Mouse (Mus musculus): ENCODE measurements around the gene Aldh9a1.

Aldh9a1 gene

DNA sequence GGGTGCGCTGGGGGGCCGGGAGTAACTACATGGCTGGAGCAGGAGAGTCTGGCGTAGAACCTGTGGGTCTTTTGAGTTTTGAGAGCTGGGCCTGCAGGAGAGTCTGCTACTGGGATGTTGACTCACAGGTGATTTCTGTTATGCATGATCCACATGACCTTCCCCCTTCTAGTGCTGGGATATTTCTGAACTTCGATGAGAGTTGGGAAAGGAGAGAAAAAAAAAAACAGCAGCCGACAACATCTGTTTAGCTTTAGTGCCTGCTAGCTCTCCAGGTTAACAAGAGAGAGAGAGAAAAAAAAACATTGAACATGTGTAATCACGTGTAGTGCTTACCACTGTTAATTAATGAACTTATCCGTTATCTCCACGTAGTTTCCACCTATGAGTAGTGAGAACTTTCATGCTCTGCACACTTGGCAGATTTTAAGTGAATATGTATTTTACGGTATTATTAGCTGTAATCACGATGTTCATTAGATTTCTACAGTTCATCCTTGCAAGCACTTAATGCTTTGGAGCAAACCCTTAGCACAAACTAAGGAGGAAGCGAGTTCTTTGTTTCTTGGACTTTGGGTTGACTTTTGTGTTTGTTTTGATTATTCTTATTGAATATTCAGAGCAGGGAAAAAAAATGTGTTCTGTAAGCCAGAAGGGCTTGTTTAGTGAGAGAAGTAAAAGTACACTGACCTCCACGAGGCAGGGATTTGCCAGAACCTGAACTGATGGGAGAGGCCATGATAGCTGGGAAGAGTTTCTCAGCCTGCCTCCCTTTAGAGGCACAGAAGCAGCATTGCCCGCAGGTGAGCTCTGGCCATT lies 1.0 kb downstream of the Aldh9a1 start:
- DNase-seq (ENCODE audit: inconsistent ontology term) = no peak

DNA sequence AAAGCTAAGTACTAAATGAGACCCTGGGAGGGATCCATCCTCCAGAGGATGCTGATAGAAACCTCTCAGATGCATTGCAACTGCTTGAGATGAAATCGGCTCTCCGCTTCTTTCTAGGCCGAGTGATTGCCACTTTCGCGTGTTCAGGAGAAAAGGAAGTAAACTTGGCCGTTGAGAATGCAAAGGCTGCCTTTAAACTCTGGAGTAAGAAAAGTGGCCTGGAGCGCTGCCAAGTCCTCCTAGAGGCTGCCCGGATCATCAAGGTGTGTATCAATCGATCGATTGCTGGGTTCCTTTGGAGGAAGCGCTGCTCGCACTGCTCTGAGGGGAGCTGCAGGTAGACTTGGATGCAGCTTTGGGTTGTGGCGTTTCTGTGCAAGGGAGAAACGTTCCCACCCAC lies 2.6 kb downstream of the Aldh9a1 start:
- no peak for DNase-seq (ENCODE audit: inconsistent ontology term)

DNA sequence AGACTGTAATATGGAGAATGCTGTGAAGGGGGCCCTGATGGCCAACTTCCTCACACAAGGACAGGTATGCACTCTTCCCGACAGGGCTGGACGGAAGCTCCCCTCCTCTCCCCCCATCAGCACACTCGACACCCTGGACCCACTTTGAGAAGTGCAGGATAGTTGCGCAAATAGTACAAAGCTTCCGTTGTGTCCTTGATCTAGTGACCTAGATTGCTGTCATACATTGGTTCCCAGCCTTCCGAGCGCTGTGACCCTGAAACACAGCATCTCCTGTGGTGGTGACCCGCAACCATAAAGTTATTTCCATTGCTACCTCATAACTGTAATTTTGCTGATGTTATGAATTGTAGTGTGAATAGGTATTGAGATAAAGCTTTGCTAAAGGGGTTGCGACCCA lies 7.6 kb downstream of the Aldh9a1 start:
- no peak for DNase-seq (ENCODE audit: inconsistent ontology term)

DNA sequence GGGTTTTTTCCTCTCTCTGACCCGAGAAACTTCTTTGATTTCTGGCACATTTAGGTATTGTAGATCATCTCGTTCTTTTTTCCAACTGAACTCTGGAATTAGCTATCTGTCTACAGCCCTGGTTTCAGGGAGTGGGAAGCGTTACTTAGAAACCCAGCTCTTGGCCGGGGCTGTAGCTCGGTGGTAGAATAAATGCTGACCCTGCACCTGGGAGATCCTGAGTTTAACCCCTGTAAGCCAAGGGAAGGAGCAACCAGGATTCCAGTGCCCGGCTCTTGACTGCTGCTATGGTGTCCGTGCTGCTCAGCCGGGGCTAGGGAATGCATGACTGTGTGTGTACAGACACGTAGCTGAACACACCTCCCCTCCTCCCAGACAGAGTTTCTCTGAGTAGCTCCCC lies 8.9 kb downstream of the Aldh9a1 start:
- DNase-seq (ENCODE audit: inconsistent ontology term) = no peak

DNA sequence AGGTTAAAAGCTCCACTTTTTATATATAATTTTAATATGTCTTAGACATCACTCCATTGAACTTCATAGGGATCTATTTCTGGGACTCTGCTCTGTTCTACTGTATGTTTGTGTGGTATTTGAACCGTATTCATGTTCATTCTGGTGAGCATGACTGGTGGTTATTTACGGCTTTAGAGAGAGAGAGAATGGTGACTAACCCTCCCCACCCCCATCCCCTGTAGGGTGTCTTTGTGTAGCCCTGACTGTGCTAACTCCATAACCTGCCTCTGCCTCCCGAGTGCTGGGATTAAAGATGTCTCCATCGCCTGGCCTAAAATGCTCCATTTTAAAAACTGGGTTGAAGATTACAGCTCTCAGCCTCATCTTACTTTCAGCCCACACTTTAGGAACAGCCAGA lies 10.5 kb downstream of the Aldh9a1 start:
- DNase-seq (ENCODE audit: inconsistent ontology term) = no peak

DNA sequence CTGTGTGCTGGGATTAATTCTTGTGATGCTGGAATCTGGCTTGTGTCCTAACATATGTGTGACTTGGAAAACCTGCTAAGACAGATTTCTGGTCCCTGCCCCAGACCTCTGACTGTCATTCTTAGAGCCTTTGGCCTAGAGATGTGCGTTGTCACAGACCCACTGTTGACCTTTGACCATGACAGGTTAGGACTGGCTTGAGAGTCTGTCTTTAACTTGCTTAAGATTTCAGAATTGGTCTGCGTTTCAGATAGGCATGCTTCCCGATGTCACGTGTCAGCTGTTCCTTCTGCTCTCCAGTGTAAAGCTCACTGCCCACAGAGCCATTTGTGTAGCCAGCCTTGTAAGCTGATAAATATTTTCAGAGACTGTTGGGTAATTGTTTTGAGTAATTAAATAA lies 13.0 kb downstream of the Aldh9a1 start:
- DNase-seq (ENCODE audit: inconsistent ontology term) = no peak

DNA sequence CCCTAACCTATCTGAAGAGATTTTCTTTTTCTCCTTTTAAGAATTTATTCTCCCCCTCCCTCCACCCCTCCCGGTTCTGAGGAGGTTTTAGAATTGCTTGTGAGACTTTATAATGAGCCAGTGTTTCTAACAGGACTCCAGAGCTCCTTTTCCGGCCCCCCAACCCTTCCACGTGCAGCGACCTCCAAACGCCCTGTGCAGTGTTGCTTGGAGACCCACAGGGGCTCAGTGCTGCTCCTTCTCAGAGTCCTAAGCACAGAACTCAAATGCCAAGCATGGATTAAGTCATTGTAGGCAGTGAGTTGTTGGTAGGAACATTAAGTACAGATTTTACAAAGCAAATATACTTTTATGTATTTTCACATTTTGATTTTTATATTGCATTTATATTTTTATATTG lies 13.5 kb downstream of the Aldh9a1 start:
- DNase-seq (ENCODE audit: inconsistent ontology term) = no peak

DNA sequence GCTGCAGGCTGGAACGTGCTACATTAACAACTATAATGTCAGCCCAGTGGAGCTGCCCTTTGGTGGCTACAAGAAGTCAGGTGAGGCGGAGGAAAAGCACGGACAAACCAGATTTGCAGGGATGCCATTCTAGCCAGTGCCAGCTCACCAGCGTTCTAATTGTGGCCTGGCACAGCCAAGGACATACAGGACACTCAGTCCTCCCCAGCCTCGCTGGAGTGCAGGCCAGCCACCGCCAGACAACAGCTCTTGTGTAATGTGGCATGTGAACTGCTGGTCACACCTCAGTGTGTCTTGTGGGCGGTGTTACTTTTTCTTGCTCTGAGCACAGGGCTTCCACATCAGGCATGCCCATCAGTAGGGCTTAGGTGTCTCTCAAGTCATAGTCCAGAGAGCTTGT lies 16.0 kb downstream of the Aldh9a1 start:
- DNase-seq (ENCODE audit: inconsistent ontology term) = no peak

DNA sequence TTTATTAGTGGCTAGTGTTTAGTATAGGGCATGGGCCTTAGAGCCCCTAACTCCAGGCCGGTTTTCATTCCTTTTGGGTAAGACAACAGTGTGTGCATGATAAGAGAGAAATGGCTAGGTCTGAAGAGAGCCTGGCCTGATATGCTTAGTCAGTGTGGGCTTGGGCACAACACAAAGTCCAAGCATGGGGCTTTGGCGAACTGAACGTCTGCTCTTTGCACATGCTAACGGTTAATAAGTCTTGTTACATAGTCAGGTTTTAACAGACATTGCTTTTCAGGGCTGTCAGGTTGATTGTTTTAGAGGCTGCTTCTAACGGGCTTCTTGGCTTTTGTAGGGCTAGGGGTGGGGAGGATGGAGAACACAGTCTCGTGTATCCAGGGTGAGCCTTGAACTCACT lies 16.8 kb downstream of the Aldh9a1 start:
- no peak for DNase-seq (ENCODE audit: inconsistent ontology term)

DNA sequence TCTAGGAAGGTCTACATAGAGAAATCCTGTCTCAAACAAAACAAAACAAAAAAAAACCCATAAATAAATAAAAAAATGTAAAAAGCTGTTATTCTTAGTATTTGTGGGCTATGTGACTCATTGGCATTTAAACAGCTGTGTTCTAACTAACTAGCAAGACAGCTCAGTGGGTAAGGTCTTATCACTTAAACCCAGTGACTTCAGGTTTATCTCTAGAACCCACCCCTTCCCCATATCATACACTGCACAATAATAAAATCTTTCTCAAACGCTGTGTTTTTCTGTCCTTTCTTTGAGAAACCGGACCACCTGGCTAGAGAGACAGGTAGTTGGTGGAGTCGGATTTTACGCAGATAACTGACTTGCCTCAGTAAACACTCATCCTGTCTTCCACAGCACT lies 18.2 kb downstream of the Aldh9a1 start:
- DNase-seq (ENCODE audit: inconsistent ontology term) = no peak

DNA sequence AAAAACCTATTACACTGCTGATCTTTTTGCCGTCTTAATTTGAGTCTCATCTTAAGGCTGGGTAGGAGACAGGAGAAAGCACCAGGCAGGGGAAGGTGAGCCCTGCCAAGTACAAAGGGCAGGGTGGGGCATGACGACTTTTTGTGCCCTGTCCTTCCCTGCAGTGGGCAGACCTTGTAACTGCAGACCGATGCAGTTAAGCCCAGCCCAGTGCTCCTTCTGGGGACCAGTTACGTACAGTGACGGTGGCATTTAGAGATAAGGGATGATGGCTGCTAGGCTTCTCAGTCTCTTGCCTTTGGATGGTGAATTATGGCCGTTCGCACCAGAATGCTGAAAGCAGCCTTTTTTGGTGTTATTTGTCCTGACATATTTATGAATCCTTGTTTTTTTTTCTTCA lies 18.7 kb downstream of the Aldh9a1 start:
- no peak for DNase-seq (ENCODE audit: inconsistent ontology term)

DNA sequence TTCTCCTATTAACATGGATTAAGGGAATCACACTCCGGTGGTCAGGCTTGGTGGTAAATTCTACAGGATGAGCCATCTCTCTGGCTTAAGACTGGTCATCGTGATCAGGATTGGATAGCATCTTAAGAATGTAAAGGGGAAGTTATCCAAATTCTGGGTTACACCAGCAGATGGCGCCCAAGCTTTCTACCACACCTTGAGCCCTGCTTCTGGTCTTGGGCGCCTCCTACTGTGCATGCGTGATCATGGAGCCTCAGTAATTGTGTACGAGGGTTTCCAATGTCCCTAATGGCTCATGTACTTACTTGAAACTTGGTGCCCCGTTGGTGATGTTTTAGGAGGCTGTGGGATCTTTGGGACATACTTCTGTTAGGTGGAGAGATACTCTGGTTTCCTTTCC lies 20.1 kb downstream of the Aldh9a1 start:
- DNase-seq (ENCODE audit: inconsistent ontology term) = peak; percentile 69

DNA sequence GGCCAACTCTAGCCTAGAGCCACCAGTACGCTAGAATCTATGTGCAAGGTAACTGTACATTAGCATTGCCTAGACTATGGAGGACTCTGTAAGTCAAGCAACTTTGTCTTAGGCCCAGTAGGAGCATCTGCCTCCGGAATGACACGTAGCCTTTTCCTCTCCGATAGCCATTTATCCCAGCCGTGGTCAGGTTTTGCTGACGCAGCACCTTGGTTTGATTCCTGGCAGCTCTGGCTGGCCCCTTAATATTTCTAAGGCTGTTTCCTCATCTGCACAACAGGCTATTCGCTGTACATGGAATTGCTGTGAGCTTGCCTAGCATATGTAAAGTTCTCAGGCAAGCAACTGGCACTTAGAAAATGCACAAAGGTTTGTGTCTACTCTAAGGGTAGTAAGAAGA lies 22.9 kb downstream of the Aldh9a1 start:
- no peak for DNase-seq (ENCODE audit: inconsistent ontology term)

DNA sequence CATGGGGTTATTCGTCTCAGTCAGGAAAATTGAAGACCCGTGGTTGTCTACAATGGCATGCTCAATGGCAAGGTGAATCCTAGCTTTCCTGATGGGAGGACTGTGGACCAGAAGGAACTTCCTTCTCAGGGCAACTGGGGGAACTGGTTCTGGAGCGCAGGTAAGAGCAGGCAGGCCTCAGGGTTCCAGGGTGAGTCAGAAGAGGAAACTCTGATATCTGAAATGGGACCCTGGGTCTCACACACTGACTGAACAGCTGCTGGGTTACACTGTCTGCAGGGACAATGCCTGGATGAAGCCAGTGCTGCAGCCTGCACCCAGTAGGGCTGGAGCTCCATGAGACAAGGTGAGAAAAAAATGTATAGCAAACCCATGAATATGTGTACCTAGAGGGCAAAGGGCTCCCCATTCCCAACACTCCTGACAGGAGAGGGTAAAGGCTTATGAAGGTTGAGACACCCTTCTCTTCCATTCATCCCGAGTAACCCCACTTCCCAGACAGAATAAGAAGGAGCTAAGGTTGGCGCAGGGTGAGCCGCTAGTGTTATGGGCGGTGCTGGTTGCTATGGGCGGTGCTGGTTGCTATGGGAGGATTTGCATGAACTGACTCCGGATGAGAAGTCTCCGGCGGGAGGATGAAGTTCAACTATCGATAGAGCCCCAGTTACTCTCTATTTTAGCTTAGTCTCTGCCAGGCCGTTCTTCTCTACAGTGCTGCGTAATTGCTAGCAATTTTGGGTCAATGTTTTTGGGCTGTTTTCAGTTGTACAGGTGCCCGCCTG lies 24.4 kb downstream of the Aldh9a1 start:
- DNase-seq (ENCODE audit: inconsistent ontology term) = no peak

DNA sequence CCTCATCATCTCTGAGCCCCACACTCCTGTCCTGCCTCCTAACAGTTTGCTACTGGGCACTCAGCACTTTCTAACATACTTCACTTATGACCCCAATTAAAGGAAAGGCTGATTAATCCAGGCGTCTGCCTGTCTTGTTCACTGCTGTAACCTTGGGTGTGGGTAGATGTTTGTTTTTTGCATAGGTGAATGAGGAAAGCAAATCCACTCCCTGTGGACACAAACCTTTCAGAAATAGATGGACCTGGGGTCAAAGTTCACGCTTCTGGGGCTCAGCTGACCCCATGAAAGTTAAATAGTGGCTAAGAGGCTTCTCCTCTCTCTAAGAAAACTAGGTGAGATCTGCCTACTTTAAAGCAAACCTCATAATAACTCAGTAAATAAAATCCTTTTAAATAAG lies 25.2 kb downstream of the Aldh9a1 start:
- no peak for DNase-seq (ENCODE audit: inconsistent ontology term)

DNA sequence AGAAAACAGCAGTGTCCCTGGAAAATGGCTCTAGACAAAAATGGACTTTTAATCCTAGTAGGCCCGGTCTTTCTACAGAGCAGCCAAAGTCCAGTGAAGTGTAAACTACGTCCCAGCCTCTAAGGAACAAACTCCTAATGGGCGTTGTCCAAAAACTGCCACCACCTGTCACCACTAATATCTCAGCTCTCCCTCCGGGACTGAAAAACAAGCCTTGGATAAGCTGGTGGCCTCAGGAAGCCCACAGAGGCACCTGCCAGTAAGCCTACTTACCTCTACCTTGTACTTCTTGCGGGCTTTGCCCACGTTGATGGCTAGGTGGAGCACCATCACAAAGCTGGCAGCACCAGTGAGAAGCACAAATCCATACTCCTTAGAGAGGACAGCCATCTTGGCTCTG lies 28.2 kb downstream of the Aldh9a1 start:
- no peak for DNase-seq (ENCODE audit: inconsistent ontology term)

DNA sequence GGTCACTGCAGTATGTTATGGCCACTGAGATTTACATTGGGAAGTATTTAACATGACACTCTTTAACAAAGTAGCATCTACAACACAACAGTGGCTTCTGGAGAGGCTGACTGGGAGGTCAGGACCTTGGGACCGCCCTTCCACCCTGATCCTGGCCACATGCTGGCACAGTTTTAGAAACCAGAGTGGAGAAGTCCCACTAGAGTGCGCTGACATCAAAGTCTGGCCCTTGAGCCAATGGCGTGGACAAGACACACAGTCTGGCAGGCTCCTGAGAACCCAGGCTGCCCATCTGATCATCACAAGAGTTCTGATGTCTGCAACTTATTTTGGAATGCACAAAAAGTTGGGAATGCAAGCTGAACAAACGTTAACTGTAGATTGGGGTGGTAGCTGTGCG lies 30.0 kb downstream of the Aldh9a1 start:
- DNase-seq (ENCODE audit: inconsistent ontology term) = no peak

DNA sequence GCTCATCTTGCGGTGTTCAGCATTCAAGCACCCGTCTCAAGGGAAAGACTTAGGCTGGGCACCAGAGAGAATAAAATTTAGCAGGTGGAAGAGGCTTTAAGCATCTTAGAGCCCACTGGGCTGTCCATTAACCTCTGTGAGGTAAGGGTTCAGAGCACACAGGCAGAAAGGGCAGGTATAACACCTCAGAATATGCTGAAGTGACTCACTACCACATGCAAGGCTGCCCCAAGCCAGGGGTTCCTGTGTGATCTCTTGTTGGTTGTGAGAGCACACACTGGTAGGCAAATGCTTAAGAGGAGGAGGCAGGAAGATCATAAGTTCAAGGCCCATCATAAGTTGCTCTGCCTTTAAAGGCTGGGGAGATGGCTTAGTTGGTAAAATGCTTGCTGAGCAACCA lies 30.4 kb downstream of the Aldh9a1 start:
- no peak for DNase-seq (ENCODE audit: inconsistent ontology term)

DNA sequence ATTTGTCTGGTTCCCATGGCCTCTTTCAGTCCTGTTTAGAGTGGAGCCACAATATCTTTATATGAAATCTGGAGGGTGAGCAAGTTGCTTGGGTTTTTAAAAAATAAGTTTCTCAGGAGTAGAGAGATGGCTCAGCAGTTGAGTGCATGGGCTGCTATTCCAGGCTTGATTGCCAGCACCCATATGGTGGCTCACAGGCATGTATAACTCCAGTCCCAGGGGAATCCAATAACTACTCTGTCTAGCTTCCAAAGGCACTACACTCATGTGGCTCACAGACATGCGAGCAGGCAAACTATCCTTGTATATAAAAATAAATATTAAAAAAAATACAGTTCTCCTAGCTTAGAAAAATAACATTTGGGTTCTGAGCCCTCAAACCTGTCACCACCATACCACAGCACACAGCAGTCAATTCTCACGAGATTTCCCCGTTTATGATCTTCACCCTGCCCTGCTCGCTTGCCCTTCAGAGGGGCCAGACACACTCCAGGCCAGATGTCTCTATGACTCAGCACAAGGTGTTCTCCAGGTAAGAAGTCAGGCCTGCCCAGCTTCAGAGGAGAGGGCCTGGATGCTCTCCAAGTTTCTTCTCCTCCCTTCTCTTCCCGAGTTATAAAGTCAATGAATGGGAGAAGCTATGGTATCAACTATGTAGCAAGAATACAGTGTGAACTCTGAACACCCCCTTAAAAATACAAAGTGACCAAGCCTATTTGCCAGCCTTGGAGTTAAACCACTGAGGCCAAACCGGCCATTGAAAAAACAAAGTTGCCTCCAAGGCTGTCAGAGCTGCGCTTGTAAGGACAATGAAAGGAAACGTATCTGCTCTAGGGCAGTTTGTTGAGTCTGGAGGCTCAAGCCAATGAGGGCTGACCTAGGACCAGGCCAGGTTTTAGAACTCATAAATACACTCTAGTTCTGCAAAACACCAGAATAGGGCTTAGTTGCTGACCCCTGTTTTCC lies 31.5 kb downstream of the Aldh9a1 start:
- DNase-seq (ENCODE audit: inconsistent ontology term) = no peak

DNA sequence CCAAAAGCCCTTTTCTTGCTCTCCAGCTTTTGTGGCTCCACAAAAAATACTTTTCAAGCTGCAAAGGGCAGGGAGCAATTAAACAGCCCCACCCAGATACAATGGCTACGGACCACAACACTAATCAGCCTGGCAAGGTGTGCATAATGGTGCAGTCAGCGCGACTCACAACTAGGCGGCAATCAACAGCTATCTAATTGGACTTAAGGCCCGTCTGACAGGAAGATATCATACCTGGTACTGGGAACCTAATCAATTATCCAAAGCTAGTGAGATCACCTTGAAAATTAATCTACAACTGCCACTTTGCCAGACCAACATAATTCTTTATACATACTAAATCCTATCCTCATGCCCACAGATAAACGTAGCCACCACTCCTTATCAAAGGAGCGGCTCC lies 32.5 kb downstream of the Aldh9a1 start:
- no peak for DNase-seq (ENCODE audit: inconsistent ontology term)

DNA sequence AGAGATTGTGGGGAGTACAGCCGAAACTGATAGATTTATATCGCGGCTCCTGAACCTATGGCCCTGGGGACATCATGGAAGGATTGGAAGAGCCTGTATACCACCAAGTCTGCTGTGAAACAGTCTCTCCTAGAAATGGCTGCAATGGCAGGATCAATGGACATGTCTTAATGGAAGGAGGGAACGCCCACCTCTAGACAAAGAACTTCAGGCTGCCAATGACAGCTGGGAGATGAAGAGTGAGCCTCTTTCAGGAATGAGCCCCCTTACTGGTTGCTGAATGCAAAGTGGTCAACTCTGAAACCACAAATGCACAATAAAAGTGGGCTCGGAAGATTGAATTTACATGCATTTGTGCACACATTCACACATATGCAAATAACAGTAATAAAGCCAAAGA lies 33.0 kb downstream of the Aldh9a1 start:
- DNase-seq (ENCODE audit: inconsistent ontology term) = no peak

DNA sequence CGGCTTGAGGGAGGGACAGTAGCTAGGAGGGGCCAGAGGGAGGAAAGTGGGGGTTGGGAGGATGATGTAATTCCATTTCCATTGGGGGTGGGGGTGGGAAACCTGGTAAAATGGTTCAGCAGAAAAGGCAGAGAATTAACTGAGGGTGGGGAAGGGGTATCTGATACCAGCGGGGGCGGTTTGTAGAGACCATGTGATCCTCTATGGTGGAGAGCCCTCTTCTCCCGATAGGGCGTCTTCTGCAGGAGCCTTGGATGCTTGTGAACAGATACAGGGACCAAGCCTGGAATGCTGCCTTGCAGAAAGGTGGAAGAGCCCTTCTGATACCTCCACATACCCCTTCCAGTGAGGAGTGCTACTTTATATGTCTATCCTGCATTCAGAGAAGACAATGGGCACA lies 33.4 kb downstream of the Aldh9a1 start:
- DNase-seq (ENCODE audit: inconsistent ontology term) = no peak
